Mouse (Mus musculus) heart, embryonic 14.5 days (tissue): ENCODE data around the gene Hectd3. TPM values are rescaled to one million over a fixed set of nuclear protein-coding genes. Genes with fewer than 3 reads are reported as not detected.

Source experiments
- ATAC-seq: fragments of 200-750 bp; cut with Nextera tagmentation; 2 replicates; pipeline ENCODE4 v1.8.0; 2017; ENCODE audit warnings: low read depth, moderate TSS enrichment; ENCODE audit not compliant: insufficient number of reproducible peaks, insufficient read depth, low FRiP score
- H3K27ac ChIP-seq, 2 experiments: fragments of 200-500 bp in 1 of 2; fragments of 300-500 bp in 1 of 2; sonication (generic) in 1 of 2; replicated peaks in 1 of 2; 2 replicates each; pipeline ENCODE4 v1.5.1; 2012 to 2014; ENCODE audit warnings: low read depth in 2 of 2, low read length in 2 of 2, control low read depth in 1 of 2, mild to moderate bottlenecking in 1 of 2, mixed read lengths in 1 of 2; ENCODE audit not compliant: control insufficient read depth in 1 of 2, insufficient read depth in 1 of 2
- H3K27me3 ChIP-seq: fragments of 300-500 bp; sonication (generic); 2 replicates; pipeline ENCODE4 v1.6.1; 2014; ENCODE audit warnings: mild to moderate bottlenecking, low read length, control low read depth; ENCODE audit not compliant: control insufficient read depth, insufficient read depth
- H3K36me3 ChIP-seq: fragments of 300-500 bp; sonication (generic); 2 replicates; pipeline ENCODE4 v1.6.1; 2014; ENCODE audit warnings: mild to moderate bottlenecking, control low read depth, low read length, mixed read lengths; ENCODE audit not compliant: control insufficient read depth, insufficient read depth
- H3K4me1 ChIP-seq, 2 experiments: fragments of 200-500 bp in 1 of 2; fragments of 300-500 bp in 1 of 2; sonication (generic) in 1 of 2; 2 replicates each; pipeline ENCODE4 v1.6.1; 2012 to 2014; ENCODE audit warnings: low read length in 2 of 2, control low read depth in 1 of 2, mixed read lengths in 1 of 2; ENCODE audit not compliant: control insufficient read depth in 2 of 2, insufficient read depth in 2 of 2
- H3K4me2 ChIP-seq: fragments of 300-500 bp; sonication (generic); 2 replicates; pipeline ENCODE4 v1.6.1; 2014; ENCODE audit warnings: mild to moderate bottlenecking, low read length
- H3K4me3 ChIP-seq, 2 experiments: fragments of 200-500 bp in 1 of 2; fragments of 300-500 bp in 1 of 2; sonication (generic) in 1 of 2; 2 replicates each; pipeline ENCODE4 v1.5.1; 2012 to 2014; ENCODE audit warnings: low read length in 2 of 2, mild to moderate bottlenecking in 2 of 2, control low read depth in 1 of 2, low read depth in 1 of 2, moderate library complexity in 1 of 2; ENCODE audit not compliant: control insufficient read depth in 1 of 2, insufficient read depth in 1 of 2
- H3K9ac ChIP-seq: fragments of 300-500 bp; sonication (generic); 2 replicates; pipeline ENCODE4 v1.6.1; 2014; ENCODE audit warnings: mild to moderate bottlenecking, low read length
- H3K9me3 ChIP-seq: fragments of 300-500 bp; sonication (generic); 2 replicates; pipeline ENCODE4 v1.6.1; 2016; ENCODE audit warnings: low read length, control low read depth; ENCODE audit not compliant: control insufficient read depth
- WGBS: fragments of 180-500 bp; shearing (Covaris S2); extraction: QIAGEN DNeasy Blood & Tissue Kit; methylation state at CpG from one replicate; pipeline ENCODE4 v1.1.7; 2014; 5-methylcytosine and 5-hydroxymethylcytosine counted together
- polyA plus RNA-seq: library from polyadenylated mRNA; unstranded; fragments of >200 nt; fragmentation: Nextera tagmentation; extraction: Ambion mirVana; gene quantifications from 2 replicates; pipeline ENCODE4 v1.2.1, GENCODE M21; 2014

Gene Hectd3
- polyA plus RNA-seq, 1 experiment from 2014 or later, result 5.2 TPM

DNA sequence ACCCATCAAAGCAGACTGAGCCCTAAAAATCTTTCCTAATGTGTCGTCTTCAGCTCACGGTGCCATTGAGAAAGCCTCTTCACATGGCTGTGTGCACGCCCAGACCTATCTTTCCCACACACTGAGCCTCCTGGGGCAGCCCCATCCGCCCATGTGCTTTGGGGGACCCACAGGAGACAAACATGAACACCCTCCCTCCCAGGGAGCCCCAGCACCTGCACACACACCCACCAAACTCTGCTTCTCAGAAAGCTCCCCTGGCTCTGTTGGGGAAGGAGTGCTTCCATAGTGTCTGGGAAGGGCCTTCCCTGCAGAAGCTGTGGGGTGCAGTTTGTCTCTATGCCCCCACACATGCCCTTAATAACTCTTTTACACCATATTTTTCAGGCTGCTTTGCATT, 9.5 kb downstream of the Hectd3 start:
- no peak for ATAC-seq
- Histone ChIP-seq H3K4me2 (no peak overlapping the region), H3K4me1 (no peaks in the 10 kb centered on the region), H3K27ac (no peak overlapping the region), H3K27me3 (no peaks in the 10 kb centered on the region), H3K9ac (no peak overlapping the region), H3K4me3 (no peak overlapping the region), H3K36me3 (peaks cover 42% of the 10 kb centered on the region), H3K9me3 (no peaks in the 10 kb centered on the region)
- 90% methylated on average over 4 of the region's 4 CpGs for WGBS

DNA sequence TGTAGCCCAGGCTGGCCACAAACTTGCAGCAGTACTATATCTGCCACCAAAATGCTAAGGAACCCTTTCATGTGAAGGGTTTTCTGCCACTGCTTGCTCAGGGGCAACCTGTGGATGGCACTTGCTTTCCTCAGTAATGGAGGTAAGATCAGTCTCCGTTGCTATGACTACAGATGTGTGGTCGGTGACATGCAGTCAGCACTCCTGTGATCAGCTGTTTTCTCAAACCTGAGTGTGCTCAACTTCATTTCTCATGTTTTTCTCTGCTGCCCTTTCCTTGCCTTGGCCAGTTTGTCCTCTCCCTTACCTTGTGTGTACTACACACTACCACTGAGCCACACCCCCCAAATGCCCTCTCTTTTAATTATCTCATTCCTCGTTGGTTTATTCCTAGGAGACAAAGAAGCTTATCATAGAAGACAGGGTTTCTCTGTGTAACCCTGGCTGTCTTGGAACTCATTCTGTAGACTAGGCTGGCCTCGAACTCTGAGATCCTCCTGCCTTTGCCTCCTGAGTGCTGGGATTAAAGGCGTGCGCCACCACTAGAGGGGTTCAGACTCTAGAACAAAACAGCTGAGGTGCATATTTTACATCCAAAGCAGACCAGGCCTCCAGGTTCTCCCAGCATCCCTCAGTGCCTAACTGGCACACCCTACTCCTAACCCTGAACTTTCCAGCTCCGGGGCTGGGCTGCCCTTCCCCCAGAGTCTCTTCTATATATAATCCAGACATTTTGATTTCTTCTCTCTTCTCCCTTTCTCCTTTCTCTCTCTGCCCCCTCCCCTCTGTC, 10.7 kb downstream of the Hectd3 start:
- H3K9ac ChIP-seq, result no peak overlapping the region
- no peak overlapping the region for H3K27ac ChIP-seq
- H3K4me2 ChIP-seq, result no peak overlapping the region
- 70% methylated on average over 7 of the region's 7 CpGs for WGBS
- ATAC-seq, result no peak
- peaks cover 30% of the 10 kb centered on the region for H3K36me3 ChIP-seq
- H3K4me3 ChIP-seq, result no peak overlapping the region
- H3K27me3 ChIP-seq, result no peaks in the 10 kb centered on the region
- H3K9me3 ChIP-seq, result no peaks in the 10 kb centered on the region
- no peaks in the 10 kb centered on the region for H3K4me1 ChIP-seq

DNA sequence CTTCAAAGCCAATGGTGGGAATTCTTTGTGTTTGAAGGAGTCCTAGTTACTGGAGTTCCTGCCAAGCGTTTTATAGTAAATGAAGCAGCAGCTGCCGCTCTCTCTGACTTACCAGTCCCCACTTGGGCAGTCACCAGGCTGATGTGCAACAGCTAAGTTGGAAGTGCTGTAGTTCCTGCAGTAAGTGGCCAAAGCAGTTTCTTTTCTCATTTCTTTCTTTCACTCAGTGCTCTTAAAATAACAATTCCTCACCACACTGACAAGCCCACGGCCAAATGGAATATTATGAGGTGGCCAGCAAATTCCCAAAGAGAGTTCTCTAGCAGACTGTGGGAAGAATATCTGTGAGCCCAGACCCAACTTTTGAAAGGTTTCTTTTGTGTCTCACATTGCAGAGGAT, 11.9 kb downstream of the Hectd3 start:
- 70% methylated on average over 3 of the region's 3 CpGs for WGBS
- Histone ChIP-seq H3K4me3 (no peak overlapping the region), H3K36me3 (peaks cover 19% of the 10 kb centered on the region), H3K4me2 (no peak overlapping the region), H3K9ac (no peak overlapping the region), H3K4me1 (no peaks in the 10 kb centered on the region), H3K27me3 (no peaks in the 10 kb centered on the region), H3K9me3 (no peaks in the 10 kb centered on the region), H3K27ac (no peak overlapping the region)
- no peak for ATAC-seq

GRCm38 (mm10) chr4:117010231-117010630, 15.1 kb downstream of the Hectd3 start:
- no peak overlapping the region for H3K4me3 ChIP-seq
- no peaks in the 10 kb centered on the region for H3K4me1 ChIP-seq
- no peaks in the 10 kb centered on the region for H3K36me3 ChIP-seq
- H3K27me3 ChIP-seq, result no peaks in the 10 kb centered on the region
- no peak overlapping the region for H3K4me2 ChIP-seq
- no peak overlapping the region for H3K9ac ChIP-seq
- H3K9me3 ChIP-seq, result no peaks in the 10 kb centered on the region
- ATAC-seq, result no peak
- no peak overlapping the region for H3K27ac ChIP-seq
- 65% methylated on average over 5 of the region's 5 CpGs for WGBS

DNA sequence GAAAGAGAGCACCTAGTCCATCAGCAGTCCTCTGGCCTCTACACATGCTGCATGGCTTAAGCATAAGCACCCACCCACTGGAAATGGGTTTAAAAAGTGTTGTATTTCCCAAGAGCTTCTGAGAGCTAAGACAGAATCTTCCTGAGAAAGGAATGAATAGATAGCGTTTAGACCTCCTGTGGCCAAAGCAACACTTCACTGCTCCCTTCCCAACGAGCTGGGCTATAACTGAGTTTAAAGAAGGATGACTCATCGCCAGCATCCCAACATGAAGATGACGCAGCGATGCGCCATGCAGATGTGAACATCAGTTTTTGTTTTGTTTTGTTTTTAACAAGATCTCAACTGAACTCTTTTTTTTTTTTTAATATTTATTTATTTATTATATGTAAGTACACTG, 18.5 kb downstream of the Hectd3 start:
- Histone ChIP-seq H3K27me3 (no peaks in the 10 kb centered on the region), H3K27ac (no peak overlapping the region), H3K9me3 (no peaks in the 10 kb centered on the region), H3K9ac (no peak overlapping the region), H3K36me3 (no peaks in the 10 kb centered on the region), H3K4me3 (no peak overlapping the region), H3K4me1 (no peaks in the 10 kb centered on the region), H3K4me2 (no peak overlapping the region)
- 78% methylated on average over 6 of the region's 6 CpGs for WGBS
- ATAC-seq, result no peak

DNA sequence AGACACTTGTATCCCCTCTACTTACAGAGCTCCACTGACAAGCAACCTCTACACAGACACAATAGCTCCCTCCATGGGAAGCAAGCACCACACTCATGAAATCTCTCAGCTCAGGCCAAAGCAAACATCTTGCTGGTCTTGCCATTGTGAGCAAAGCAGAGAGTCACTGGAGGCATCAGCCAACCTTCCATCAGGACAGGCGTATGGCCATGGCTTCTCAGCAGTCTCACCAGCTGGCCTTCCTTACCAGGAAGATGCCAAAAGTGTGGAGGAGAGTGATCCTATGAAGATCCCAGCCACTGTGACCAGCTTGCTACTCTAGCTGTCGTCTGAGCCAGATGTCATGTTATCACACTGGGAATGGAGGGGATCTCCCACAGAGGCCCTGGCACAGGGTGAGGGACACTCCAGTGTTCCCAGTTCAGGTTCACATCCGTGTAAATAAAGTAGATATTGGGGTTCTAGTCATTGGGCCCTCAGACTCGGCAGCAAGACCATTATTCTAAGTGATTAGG, 19.8 kb downstream of the Hectd3 start:
- Histone ChIP-seq H3K27ac (no peak overlapping the region), H3K4me1 (peaks cover 0 to 3% of the 10 kb centered on the region in 2 experiments; a peak in 2 of 4 replicates), H3K9me3 (no peaks in the 10 kb centered on the region), H3K4me3 (no peak overlapping the region), H3K9ac (no peak overlapping the region), H3K36me3 (no peaks in the 10 kb centered on the region), H3K27me3 (no peaks in the 10 kb centered on the region), H3K4me2 (no peak overlapping the region)
- WGBS, result 52% methylated on average over 4 of the region's 4 CpGs
- ATAC-seq, result no peak

DNA sequence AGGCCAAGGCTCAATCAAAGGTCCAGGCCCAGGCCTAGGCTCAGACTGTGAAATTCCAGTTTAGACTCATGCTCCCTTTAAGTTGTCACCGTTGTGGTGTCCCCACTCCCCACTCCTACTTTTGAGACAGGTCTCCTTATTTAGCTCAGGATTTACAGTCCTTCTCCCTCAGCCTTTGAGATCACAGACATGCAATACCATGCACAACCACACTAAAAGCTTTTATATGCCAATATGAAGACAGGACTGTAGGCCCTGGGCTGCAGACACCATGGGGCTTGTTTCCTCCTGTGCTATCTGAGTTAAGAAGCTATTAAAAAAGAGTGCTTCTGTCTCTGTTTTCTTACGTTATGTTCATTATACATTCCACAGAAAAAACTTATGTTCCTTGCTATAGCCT, 22.6 kb downstream of the Hectd3 start:
- H3K36me3 ChIP-seq, result peaks cover 7% of the 10 kb centered on the region
- no peak for ATAC-seq
- no peaks in the 10 kb centered on the region for H3K27me3 ChIP-seq
- peaks cover 0 to 8% of the 10 kb centered on the region in 2 experiments; a peak in 2 of 4 replicates for H3K4me1 ChIP-seq
- no peak overlapping the region for H3K4me3 ChIP-seq
- no peaks in the 10 kb centered on the region for H3K9me3 ChIP-seq
- H3K4me2 ChIP-seq, result no peak overlapping the region
- 88% methylated on average over 2 of the region's 2 CpGs for WGBS
- no peak overlapping the region for H3K9ac ChIP-seq
- H3K27ac ChIP-seq, result no peak overlapping the region

- H3K4me3 ChIP-seq, result no peak overlapping the region
- H3K27ac ChIP-seq, result no peak overlapping the region
- H3K4me2 ChIP-seq, result no peak overlapping the region
- H3K36me3 ChIP-seq, result peaks cover 13% of the 10 kb centered on the region
- H3K4me1 ChIP-seq, result peaks cover 0 to 8% of the 10 kb centered on the region in 2 experiments; a peak in 2 of 4 replicates
- no peak for ATAC-seq
- no peak overlapping the region for H3K9ac ChIP-seq
- WGBS, result 79% methylated on average over 7 of the region's 7 CpGs
- H3K27me3 ChIP-seq, result no peaks in the 10 kb centered on the region
- H3K9me3 ChIP-seq, result no peaks in the 10 kb centered on the region
Measured at GRCm38 (mm10) chr4:117018327-117018726, 23.2 kb downstream of the Hectd3 start.
